Mouse (Mus musculus) liver, adult 2 months (tissue): ENCODE data around the gene Cckar. TPM values are rescaled to one million over a fixed set of nuclear protein-coding genes. Genes with fewer than 3 reads are reported as not detected.

Experiments used
- DNase-seq: peaks from one replicate; pipeline ENCODE4 v3.0.0-alpha.2; 2011; ENCODE audit warnings: low read depth, low spot score; ENCODE audit errors: extremely low read depth
- H3K27ac ChIP-seq: fragments of 200-500 bp; replicated peaks from 2 replicates; pipeline ENCODE4 v1.5.1; 2012; ENCODE audit warnings: low read depth, mild to moderate bottlenecking, control low read depth, inconsistent platforms, low read length; ENCODE audit not compliant: insufficient read depth
- H3K27me3 ChIP-seq: fragments of 200-500 bp; 2 replicates; pipeline ENCODE4 v1.6.1; 2012; ENCODE audit warnings: mild to moderate bottlenecking, moderate library complexity, low read length, inconsistent platforms; ENCODE audit not compliant: control insufficient read depth, insufficient read depth
- H3K36me3 ChIP-seq: fragments of 200-500 bp; 2 replicates; pipeline ENCODE4 v1.6.1; 2012; ENCODE audit warnings: low read length, inconsistent platforms; ENCODE audit not compliant: control insufficient read depth, insufficient read depth
- H3K4me1 ChIP-seq: fragments of 200-500 bp; 2 replicates; pipeline ENCODE4 v1.6.1; 2011; ENCODE audit warnings: low read length; ENCODE audit not compliant: control insufficient read depth, insufficient read depth
- H3K4me3 ChIP-seq: fragments of 200-500 bp; 2 replicates; pipeline ENCODE4 v1.5.1; 2011; ENCODE audit warnings: low read depth, mild to moderate bottlenecking, control low read depth, low read length, moderate library complexity; ENCODE audit not compliant: insufficient read depth
- H3K79me2 ChIP-seq: fragments of 200-500 bp; 2 replicates; pipeline ENCODE4 v1.6.1; 2012; ENCODE audit warnings: inconsistent platforms, mild to moderate bottlenecking, low read length, moderate library complexity; ENCODE audit not compliant: control insufficient read depth, insufficient read depth
- H3K9ac ChIP-seq: fragments of 200-500 bp; 2 replicates; pipeline ENCODE4 v1.6.1; 2012; ENCODE audit warnings: low read depth, mild to moderate bottlenecking, control low read depth, inconsistent platforms, low read length
- CTCF ChIP-seq: fragments of 200-500 bp; IDR thresholded peaks from 2 replicates; pipeline ENCODE4 v1.5.1; 2011; ENCODE audit warnings: low read depth, low read length, control low read depth
- POLR2A ChIP-seq: fragments of 200-500 bp; IDR thresholded peaks from 2 replicates; pipeline ENCODE4 v1.6.1; 2011; ENCODE audit warnings: low read length, control low read depth; ENCODE audit not compliant: insufficient read depth; ENCODE audit errors: extremely low read depth
- WGBS: fragments of 180-500 bp; shearing (Covaris S2); methylation state at CpG from one replicate; pipeline ENCODE4 v1.1.7; 2018; 5-methylcytosine and 5-hydroxymethylcytosine counted together
- polyA plus RNA-seq: library from polyadenylated mRNA; depleted of rRNA; stranded (reverse); fragments of >200 nt; gene quantifications from 2 replicates; pipeline ENCODE4 v1.2.3, GENCODE M21; 2012
- total RNA-seq: library from RNA; depleted of rRNA; stranded (reverse); fragments of >200 nt; gene quantifications from 2 replicates; pipeline ENCODE4 v1.2.3, GENCODE M21; 2014

Cckar gene
- total and polyA plus RNA-seq, 2 experiments: 0.37 TPM; not detected in 1

GRCm38 (mm10) chr5:53692100-53692499, 15.4 kb downstream of the Cckar start:
- TF ChIP-seq POLR2A (no peak), CTCF (no peak)
- no peak overlapping the region for H3K4me3 ChIP-seq
- DNase-seq: no peak
- no peaks in the 10 kb centered on the region for H3K36me3 ChIP-seq
- 73% methylated on average over 8 of the region's 8 CpGs for WGBS
- no peaks in the 10 kb centered on the region for H3K4me1 ChIP-seq
- no peaks in the 10 kb centered on the region for H3K27me3 ChIP-seq
- H3K79me2 ChIP-seq: no peaks in the 10 kb centered on the region
- H3K9ac ChIP-seq: no peak overlapping the region
- H3K27ac ChIP-seq: no peak overlapping the region

GRCm38 (mm10) chr5:53691577-53691976, 15.9 kb downstream of the Cckar start:
- TF ChIP-seq CTCF (no peak), POLR2A (no peak)
- no peak overlapping the region for H3K27ac ChIP-seq
- no peaks in the 10 kb centered on the region for H3K27me3 ChIP-seq
- no peak for DNase-seq
- no peaks in the 10 kb centered on the region for H3K79me2 ChIP-seq
- H3K4me1 ChIP-seq: no peaks in the 10 kb centered on the region
- WGBS: 78% methylated on average over 3 of the region's 3 CpGs
- H3K36me3 ChIP-seq: no peaks in the 10 kb centered on the region
- H3K4me3 ChIP-seq: no peak overlapping the region
- no peak overlapping the region for H3K9ac ChIP-seq

GRCm38 (mm10) chr5:53688326-53688725, 19.2 kb downstream of the Cckar start:
- TF ChIP-seq CTCF: no peak
- TF ChIP-seq POLR2A: no peak
- WGBS: 86% methylated on average over 7 of the region's 7 CpGs
- Histone ChIP-seq H3K9ac (no peak overlapping the region), H3K27ac (no peak overlapping the region), H3K27me3 (no peaks in the 10 kb centered on the region), H3K4me3 (no peak overlapping the region), H3K36me3 (no peaks in the 10 kb centered on the region), H3K4me1 (no peaks in the 10 kb centered on the region), H3K79me2 (no peaks in the 10 kb centered on the region)
- DNase-seq: no peak

GRCm38 (mm10) chr5:53686379-53686778, 21.1 kb downstream of the Cckar start:
- TF ChIP-seq POLR2A: no peak
- no peak for TF ChIP-seq CTCF
- DNase-seq: no peak
- H3K9ac ChIP-seq: no peak overlapping the region

GRCm38 (mm10) chr5:53685623-53686022, 21.9 kb downstream of the Cckar start:
- H3K27ac ChIP-seq: no peak overlapping the region
- H3K27me3 ChIP-seq: no peaks in the 10 kb centered on the region
- no peaks in the 10 kb centered on the region for H3K4me1 ChIP-seq
- DNase-seq: no peak
- whole genome bisulfite sequencing: 89% methylated on average over 4 of the region's 4 CpGs
- H3K4me3 ChIP-seq: no peak overlapping the region
- H3K9ac ChIP-seq: no peak overlapping the region
- no peaks in the 10 kb centered on the region for H3K79me2 ChIP-seq
- no peaks in the 10 kb centered on the region for H3K36me3 ChIP-seq
- TF ChIP-seq CTCF (no peak), POLR2A (no peak)

More at GRCm38 (mm10) chr5:53686379-53686778, 21.1 kb downstream of the Cckar start:
- 80% methylated on average over 2 of the region's 2 CpGs for WGBS
- H3K27ac ChIP-seq: no peak overlapping the region
- no peaks in the 10 kb centered on the region for H3K36me3 ChIP-seq
- H3K4me1 ChIP-seq: no peaks in the 10 kb centered on the region
- H3K79me2 ChIP-seq: no peaks in the 10 kb centered on the region
- H3K4me3 ChIP-seq: no peak overlapping the region
- no peaks in the 10 kb centered on the region for H3K27me3 ChIP-seq

GRCm38 (mm10) chr5:53684417-53684816, 23.1 kb downstream of the Cckar start:
- TF ChIP-seq POLR2A: no peak
- TF ChIP-seq CTCF: no peak
- Histone ChIP-seq H3K4me3 (no peak overlapping the region), H3K4me1 (no peaks in the 10 kb centered on the region), H3K9ac (no peak overlapping the region), H3K27me3 (no peaks in the 10 kb centered on the region), H3K79me2 (no peaks in the 10 kb centered on the region), H3K36me3 (no peaks in the 10 kb centered on the region), H3K27ac (no peak overlapping the region)
- no peak for DNase-seq
- WGBS: 65% methylated on average over 1 of the region's 1 CpGs
